Mouse (Mus musculus) hindbrain, embryonic 12.5 days (tissue): Measurements from ENCODE around the gene Esrra. TPM values are rescaled to one million over a fixed set of nuclear protein-coding genes. Genes with fewer than 3 reads are reported as not detected.

Source experiments
- ATAC-seq: fragments of 200-750 bp; cut with Nextera tagmentation; 2 replicates; pipeline ENCODE4 v1.8.0; 2017; ENCODE audit warnings: moderate TSS enrichment; ENCODE audit not compliant: low FRiP score
- H3K27ac ChIP-seq: fragments of 300-500 bp; sonication (generic); 2 replicates; pipeline ENCODE4 v1.5.1; 2016; ENCODE audit warnings: mild to moderate bottlenecking
- H3K27me3 ChIP-seq: fragments of 300-500 bp; sonication (generic); 2 replicates; pipeline ENCODE4 v1.6.1; 2016; ENCODE audit warnings: mild to moderate bottlenecking
- H3K36me3 ChIP-seq: fragments of 300-500 bp; sonication (generic); 2 replicates; pipeline ENCODE4 v1.6.1; 2016; ENCODE audit warnings: mild to moderate bottlenecking
- H3K4me1 ChIP-seq: fragments of 300-500 bp; sonication (generic); 2 replicates; pipeline ENCODE4 v1.6.1; 2016
- H3K4me2 ChIP-seq: fragments of 300-500 bp; sonication (generic); replicated peaks from 2 replicates; pipeline ENCODE4 v1.6.1; 2016; ENCODE audit warnings: mild to moderate bottlenecking
- H3K4me3 ChIP-seq: fragments of 300-500 bp; sonication (generic); 2 replicates; pipeline ENCODE4 v1.5.1; 2016; ENCODE audit warnings: mild to moderate bottlenecking
- H3K9ac ChIP-seq: fragments of 300-500 bp; sonication (generic); 2 replicates; pipeline ENCODE4 v1.6.1; 2016; ENCODE audit warnings: mild to moderate bottlenecking, moderate library complexity
- H3K9me3 ChIP-seq: fragments of 300-500 bp; sonication (generic); replicated peaks from 2 replicates; pipeline ENCODE4 v1.6.1; 2016; ENCODE audit warnings: mild to moderate bottlenecking
- WGBS: fragments of 180-500 bp; shearing (Covaris S2); methylation state at CpG from one replicate; pipeline ENCODE4 v1.1.7; 2016; 5-methylcytosine and 5-hydroxymethylcytosine counted together
- microRNA-seq: library from miRNA; unstranded; fragments of <30 nt; microRNA quantifications from one replicate; pipeline ENCODE4, GENCODE M21; 2017
- polyA plus RNA-seq: library from polyadenylated mRNA; unstranded; fragments of >200 nt; fragmentation: Nextera tagmentation; extraction: Ambion mirVana; gene quantifications from 2 replicates; pipeline ENCODE4 v1.2.1, GENCODE M21; 2016

Esrra gene
- polyA plus RNA-seq, 1 experiment from 2014 or later = 16.6 TPM

DNA sequence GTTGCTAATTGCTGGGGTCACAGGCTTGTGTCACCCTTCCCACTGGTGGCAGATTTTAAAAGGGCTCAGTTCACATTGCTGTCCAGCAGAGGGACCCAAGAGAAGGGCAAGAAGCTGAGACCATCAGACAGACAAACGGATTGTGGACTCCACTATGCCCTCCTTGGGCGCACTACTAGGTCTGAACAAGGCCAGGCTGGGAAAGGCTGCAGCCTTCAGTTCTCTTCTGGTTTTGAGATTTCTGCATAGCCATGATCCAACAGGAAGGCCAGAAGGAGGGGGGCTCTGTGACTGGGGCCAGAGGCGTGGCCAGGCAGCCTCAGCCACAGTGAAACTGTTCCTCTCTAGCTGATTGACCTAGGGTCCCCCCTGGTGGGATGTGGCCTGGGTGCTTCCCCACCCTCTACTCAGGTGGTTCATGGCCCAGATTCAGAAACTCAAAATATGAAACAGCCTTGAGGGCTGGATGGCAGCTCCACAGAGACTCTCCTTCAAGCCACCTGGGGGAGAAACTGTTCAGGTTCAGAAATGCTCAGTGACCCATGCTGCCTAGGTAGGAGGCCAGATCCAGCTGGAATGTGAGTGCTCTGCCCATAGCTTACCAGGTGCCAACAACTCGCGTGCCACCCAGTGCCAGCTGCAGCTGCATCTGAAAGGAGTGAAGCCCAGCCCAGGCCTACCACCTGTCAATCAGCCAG is 49.9 kb downstream of the Esrra start:
- Histone ChIP-seq H3K27me3 (no peaks in the 10 kb centered on the region), H3K4me1 (no peaks in the 10 kb centered on the region), H3K36me3 (no peaks in the 10 kb centered on the region), H3K4me3 (no peak overlapping the region), H3K27ac (no peak overlapping the region), H3K4me2 (no peak overlapping the region), H3K9me3 (no peaks in the 10 kb centered on the region), H3K9ac (no peak overlapping the region)
- no peak for ATAC-seq
- 66% methylated on average over 5 of the region's 5 CpGs for WGBS

DNA sequence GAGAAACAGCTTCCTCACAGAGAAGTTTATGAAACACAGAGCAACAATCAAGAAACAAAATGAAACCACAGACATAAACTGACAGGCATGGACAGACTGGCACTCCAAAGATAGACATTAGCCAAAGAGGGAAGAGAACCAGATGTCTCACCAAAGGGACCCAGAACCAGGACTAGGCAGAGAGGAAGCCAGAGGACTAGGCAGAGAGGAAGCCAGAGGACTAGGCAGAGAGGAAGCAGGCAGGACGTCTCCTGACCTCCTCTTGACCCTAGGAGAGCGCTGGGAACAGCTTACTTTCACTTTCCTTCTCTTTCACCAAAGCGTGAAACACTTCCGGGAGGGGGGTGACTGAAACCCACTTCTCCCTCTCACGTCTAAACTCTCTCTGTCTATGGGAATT is 52.3 kb downstream of the Esrra start:
- WGBS = 9% methylated on average over 5 of the region's 5 CpGs
- no peak overlapping the region for H3K4me3 ChIP-seq
- no peaks in the 10 kb centered on the region for H3K36me3 ChIP-seq
- H3K9me3 ChIP-seq = no peaks in the 10 kb centered on the region; the same call in 1 of the 2 replicates
- H3K4me1 ChIP-seq = no peaks in the 10 kb centered on the region
- H3K27me3 ChIP-seq = no peaks in the 10 kb centered on the region
- ATAC-seq = no peak
- no peak overlapping the region; the same call in 1 of the 2 replicates for H3K4me2 ChIP-seq
- no peak overlapping the region for H3K9ac ChIP-seq
- H3K27ac ChIP-seq = no peak overlapping the region

DNA sequence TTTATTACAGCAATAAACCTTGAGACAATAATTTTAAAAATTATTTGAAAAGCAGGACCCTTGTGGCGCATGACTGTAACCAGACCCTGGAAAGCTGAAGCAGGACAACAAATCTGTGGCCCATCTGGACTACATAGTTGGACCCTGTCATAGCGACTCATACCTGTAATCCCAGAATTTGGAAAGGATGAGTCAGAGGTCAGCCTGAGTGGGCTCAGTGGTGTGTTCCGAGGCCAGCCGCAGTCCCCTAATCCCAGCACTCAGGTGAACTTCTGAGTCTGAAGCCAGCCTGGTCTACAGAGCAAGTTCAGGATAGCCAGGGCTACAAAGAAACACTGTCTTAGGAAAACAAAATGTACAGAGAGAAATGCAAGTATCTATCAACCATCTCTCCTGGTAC is 60.2 kb downstream of the Esrra start:
- Histone ChIP-seq H3K4me1 (no peaks in the 10 kb centered on the region), H3K27me3 (no peaks in the 10 kb centered on the region), H3K27ac (no peak overlapping the region), H3K9ac (no peak overlapping the region), H3K4me3 (no peak overlapping the region), H3K36me3 (no peaks in the 10 kb centered on the region), H3K4me2 (no peak overlapping the region), H3K9me3 (no peaks in the 10 kb centered on the region; the same call in 1 of the 2 replicates)
- WGBS = over 99% methylated on average over 4 of the region's 4 CpGs
- ATAC-seq = no peak

Small RNAs within 50 kb of the gene (microRNA-seq; reads per million reads assigned to microRNA genes)
- gene Mir6990 = 1.4 reads per million

Other genes starting within 250 kb of the Esrra start
- gene Rps6ka4, start 81.2 kb downstream of the Esrra start, polyA plus RNA-seq = 13.2 and 14.4 TPM in 2 replicates
- 0.50 and 0.85 TPM in 2 replicates for gene Ccdc88b, start 63.6 kb downstream of the Esrra start, polyA plus RNA-seq
- gene Trmt112, start 12.1 kb downstream of the Esrra start, polyA plus RNA-seq = 108 and 128 TPM in 2 replicates
- 194 and 200 TPM in 2 replicates for gene Prdx5, start 11.7 kb downstream of the Esrra start, polyA plus RNA-seq
- 0.98 TPM in 1 of 2 replicates, not detected in the other for gene Catsperz, start 3.6 kb upstream of the Esrra start, polyA plus RNA-seq
- 0.14 and 0.19 TPM in 2 replicates for gene Kcnk4, start 12.7 kb upstream of the Esrra start, polyA plus RNA-seq
- 67.7 and 71.7 TPM in 2 replicates for gene Bad, start 20.0 kb upstream of the Esrra start, polyA plus RNA-seq
- 40.6 and 47.6 TPM in 2 replicates for gene Gpr137, start 20.7 kb upstream of the Esrra start, polyA plus RNA-seq
- gene Ppp1r14b, start 53.2 kb upstream of the Esrra start, polyA plus RNA-seq = 259 and 281 TPM in 2 replicates
- 27.9 and 29.3 TPM in 2 replicates for gene Plcb3, start 54.7 kb upstream of the Esrra start, polyA plus RNA-seq
- gene Fkbp2, start 58.7 kb upstream of the Esrra start, polyA plus RNA-seq = 77.8 and 82.5 TPM in 2 replicates
- 32.2 and 37.0 TPM in 2 replicates for gene Vegfb, start 65.8 kb upstream of the Esrra start, polyA plus RNA-seq
- gene Dnajc4, start 70.8 kb upstream of the Esrra start, polyA plus RNA-seq = 20.5 and 24.0 TPM in 2 replicates
- 20.1 and 20.2 TPM in 2 replicates for gene Nudt22, start 74.3 kb upstream of the Esrra start, polyA plus RNA-seq
- gene Trpt1, start 74.3 kb upstream of the Esrra start, polyA plus RNA-seq = 8.7 and 12.6 TPM in 2 replicates
- 6.3 and 6.5 TPM in 2 replicates for gene Fermt3, start 97.7 kb upstream of the Esrra start, polyA plus RNA-seq
- gene Stip1, start 118.2 kb upstream of the Esrra start, polyA plus RNA-seq = 267 and 269 TPM in 2 replicates
- 5.6 TPM in 2 replicates for gene Macrod1, start 135.0 kb upstream of the Esrra start, polyA plus RNA-seq
- 5.5 and 6.6 TPM in 2 replicates for gene Flrt1, start 183.9 kb upstream of the Esrra start, polyA plus RNA-seq